Comparison of ENCODE assay signal across 15 mouse cellular contexts in the genomic region with DNA sequence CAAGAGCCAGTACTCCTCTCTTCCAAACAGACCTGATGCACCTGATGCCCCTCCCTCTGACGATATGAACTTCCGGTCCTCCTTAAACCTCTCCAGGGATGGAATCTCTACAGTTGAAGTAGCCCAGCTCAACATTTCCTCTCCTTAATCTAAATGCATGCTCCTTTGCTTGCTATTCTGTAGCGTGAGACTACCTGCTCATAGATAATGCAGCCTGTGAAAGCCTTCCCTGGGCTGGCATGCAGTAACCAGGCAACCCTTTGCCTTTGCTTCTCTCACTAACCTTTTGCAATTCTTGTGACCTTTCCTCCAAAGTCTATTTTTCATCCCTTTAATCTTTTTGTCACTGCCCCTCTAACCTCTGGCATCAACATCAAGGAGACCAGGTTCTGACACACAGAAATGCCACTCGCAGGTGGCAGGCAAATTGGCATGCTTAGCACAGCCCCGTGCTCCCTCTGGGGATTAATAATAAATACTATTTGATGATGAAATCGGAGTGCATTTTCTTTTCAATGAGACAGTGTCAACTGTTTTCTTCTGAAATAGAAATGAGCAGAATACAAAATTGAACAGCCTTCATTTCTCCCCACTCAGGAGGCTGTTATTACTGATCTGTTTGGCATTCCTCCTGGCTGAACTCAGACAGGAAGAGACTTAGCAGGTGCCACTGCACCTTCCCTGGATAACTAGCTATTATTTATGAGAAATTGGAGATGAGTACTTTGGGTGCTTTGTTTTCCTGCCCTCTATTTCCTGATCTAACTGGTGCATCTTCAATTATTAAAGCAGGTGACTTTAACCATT.
"Had no signal": no experiment of that assay in that cellular context is flagged by ENCODE, and none has a peak within 500 bp of the region (broad histone marks: within the 10 kb centered on the region; RNA-seq: fewer than 3 reads in every experiment).

No protein-coding gene starts in this region.

- H3K4me2 ChIP-seq: limb, embryonic 12.5 days; neural tube, embryonic 13.5 days; stomach, embryonic 15.5 days had no signal

- H3K9me3 ChIP-seq: limb, embryonic 12.5 days; neural tube, embryonic 13.5 days; stomach, embryonic 15.5 days had no signal

- H3K9ac ChIP-seq: limb, embryonic 12.5 days; liver, embryonic 14.5 days; neural tube, embryonic 13.5 days; stomach, embryonic 15.5 days had no signal

- H3K4me1 ChIP-seq: limb, embryonic 12.5 days; stomach, embryonic 15.5 days had no signal

- H3K36me3 ChIP-seq: limb, embryonic 12.5 days; neural tube, embryonic 13.5 days; stomach, embryonic 15.5 days had no signal

- DNase-seq: kidney, adult 9 months; kidney, postnatal 36 days; layer of hippocampus, adult 9-11 months; liver; lung, adult 2 months; lung, postnatal 36 days; retina, postnatal 1 day; right cerebral cortex, postnatal 14 days; thymus, postnatal 4 days had no signal

- ATAC-seq: lung, postnatal 0 days had no signal

- H3K4me3 ChIP-seq: limb, embryonic 12.5 days; neural tube, embryonic 13.5 days; stomach, embryonic 15.5 days had no signal

- H3K27ac ChIP-seq: kidney, postnatal 0 days; limb, embryonic 12.5 days; liver, embryonic 14.5 days; neural tube, embryonic 13.5 days; stomach, embryonic 15.5 days had no signal

- H3K27me3 ChIP-seq: neural tube, embryonic 13.5 days; stomach, embryonic 15.5 days had no signal
